Mouse (Mus musculus) spleen, adult 2 months (tissue): Measurements from ENCODE around the gene Hspa4. TPM values are rescaled to one million over a fixed set of nuclear protein-coding genes. Genes with fewer than 3 reads are reported as not detected.

Source experiments
- DNase-seq, 2 experiments: peaks; one replicate each; pipeline versions ENCODE4 v3.0.0 to v3.0.0-alpha.2; 2012 to 2021; ENCODE audit warnings: low spot score in 2 of 2, low read depth in 1 of 2
- H3K27ac ChIP-seq: fragments of 200-500 bp; 2 replicates; pipeline ENCODE4 v1.5.1; 2012; ENCODE audit warnings: low read length, inconsistent platforms; ENCODE audit not compliant: insufficient read depth
- H3K27me3 ChIP-seq: fragments of 200-500 bp; 2 replicates; pipeline ENCODE4 v1.6.1; 2012; ENCODE audit warnings: mild to moderate bottlenecking, moderate library complexity, low read length, inconsistent platforms; ENCODE audit not compliant: control insufficient read depth, insufficient read depth
- H3K36me3 ChIP-seq: fragments of 200-500 bp; 2 replicates; pipeline ENCODE4 v1.6.1; 2012; ENCODE audit warnings: mild to moderate bottlenecking, low read length, inconsistent platforms; ENCODE audit not compliant: control insufficient read depth, insufficient read depth
- H3K4me1 ChIP-seq: fragments of 200-500 bp; 2 replicates; pipeline ENCODE4 v1.6.1; 2011; ENCODE audit warnings: inconsistent platforms; ENCODE audit not compliant: control insufficient read depth, insufficient read depth, insufficient read length
- H3K4me3 ChIP-seq: fragments of 200-500 bp; 2 replicates; pipeline ENCODE4 v1.5.1; 2011; ENCODE audit warnings: mild to moderate bottlenecking, inconsistent platforms; ENCODE audit not compliant: insufficient read depth, insufficient read length; ENCODE audit errors: extremely low read depth
- CTCF ChIP-seq: fragments of 200-500 bp; IDR thresholded peaks from 2 replicates; pipeline ENCODE4 v1.5.1; 2011; ENCODE audit warnings: mild to moderate bottlenecking, inconsistent platforms; ENCODE audit not compliant: insufficient read depth, insufficient read length, insufficient replicate concordance; ENCODE audit errors: extremely low read depth
- POLR2A ChIP-seq: fragments of 200-500 bp; IDR thresholded peaks from 2 replicates; pipeline ENCODE4 v1.6.1; 2011; ENCODE audit warnings: low read depth, low read length, inconsistent platforms
- WGBS: fragments of 180-500 bp; shearing (Covaris S2); methylation state at CpG from one replicate; pipeline ENCODE4 v1.1.7; 2018; 5-methylcytosine and 5-hydroxymethylcytosine counted together
- polyA plus RNA-seq: library from polyadenylated mRNA; depleted of rRNA; stranded (reverse); fragments of >200 nt; gene quantifications from 2 replicates; pipeline ENCODE4 v1.2.3, GENCODE M21; 2012; rRNA removed

Gene Hspa4
- polyA plus RNA-seq, 1 experiment: 12.7 TPM

DNA sequence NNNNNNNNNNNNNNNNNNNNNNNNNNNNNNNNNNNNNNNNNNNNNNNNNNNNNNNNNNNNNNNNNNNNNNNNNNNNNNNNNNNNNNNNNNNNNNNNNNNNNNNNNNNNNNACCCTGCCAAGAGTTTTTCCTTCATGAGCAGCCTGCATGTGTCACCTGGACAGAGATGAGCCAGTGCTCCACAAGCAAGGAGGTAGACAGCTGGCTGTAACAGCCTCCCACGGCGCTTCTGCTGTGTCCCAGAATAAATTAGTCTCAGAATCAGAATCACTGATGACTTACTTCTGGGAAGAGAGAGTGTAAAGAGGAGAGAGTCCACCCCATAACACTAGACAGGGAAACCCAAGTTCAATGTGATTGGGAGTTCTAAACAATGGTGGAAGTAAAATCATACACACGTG is 71.2 kb downstream of the Hspa4 start:
- TF ChIP-seq CTCF (no peak), POLR2A (no peak)
- Histone ChIP-seq H3K36me3 (no peaks in the 10 kb centered on the region), H3K4me1 (no peaks in the 10 kb centered on the region), H3K4me3 (no peak overlapping the region), H3K27ac (no peak overlapping the region), H3K27me3 (no peaks in the 10 kb centered on the region)
- 94% methylated on average over 3 of the region's 3 CpGs for WGBS
- DNase-seq: no peak

DNA sequence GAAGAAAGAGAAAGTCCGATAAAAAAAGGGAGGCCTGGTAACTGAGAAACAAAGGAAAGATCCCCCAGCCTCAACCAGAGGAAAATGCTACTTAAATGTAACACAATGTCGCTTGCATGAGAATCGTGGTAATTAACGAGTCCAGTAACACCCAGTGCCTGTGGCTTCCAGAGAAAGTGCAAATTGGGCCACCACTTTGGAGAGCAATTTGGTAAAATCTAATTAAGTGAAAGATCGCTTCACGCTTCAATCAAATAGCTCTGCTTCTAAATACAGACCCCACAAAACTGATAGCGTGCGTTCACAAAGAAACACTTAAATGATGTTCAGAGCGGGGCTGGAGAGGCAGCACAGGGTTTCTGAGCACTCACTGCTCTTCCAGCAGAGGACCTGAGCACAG is 89.4 kb downstream of the Hspa4 start:
- DNase-seq: no peak
- Histone ChIP-seq H3K4me3 (no peak overlapping the region), H3K4me1 (no peaks in the 10 kb centered on the region), H3K27me3 (no peaks in the 10 kb centered on the region), H3K27ac (no peak overlapping the region), H3K36me3 (no peaks in the 10 kb centered on the region)
- TF ChIP-seq POLR2A: no peak
- TF ChIP-seq CTCF: no peak
- WGBS: 89% methylated on average over 9 of the region's 9 CpGs

Other genes starting within 250 kb of the Hspa4 start
- gene Zcchc10, start 24.2 kb upstream of the Hspa4 start, polyA plus RNA-seq: 3.4 and 4.4 TPM in 2 replicates
- gene Aff4, start 50.4 kb upstream of the Hspa4 start, polyA plus RNA-seq: 7.9 and 8.9 TPM in 2 replicates
- not detected in 2 replicates for gene Leap2, start 122.7 kb upstream of the Hspa4 start, polyA plus RNA-seq
- 157 and 202 TPM in 2 replicates for gene Uqcrq, start 130.4 kb upstream of the Hspa4 start, polyA plus RNA-seq
- gene Gdf9, start 130.6 kb upstream of the Hspa4 start, polyA plus RNA-seq: 0.32 and 0.40 TPM in 2 replicates
- gene Gm10447, start 156.7 kb upstream of the Hspa4 start, polyA plus RNA-seq: 0.04 TPM in 1 of 2 replicates, not detected in the other
- gene Shroom1, start 156.7 kb upstream of the Hspa4 start, polyA plus RNA-seq: 0.35 and 0.39 TPM in 2 replicates
- gene Gm9837, start 170.0 kb upstream of the Hspa4 start, polyA plus RNA-seq: not detected in 2 replicates
- not detected in 2 replicates for gene Gm9945, start 179.7 kb upstream of the Hspa4 start, polyA plus RNA-seq
- gene Sowaha, start 179.8 kb upstream of the Hspa4 start, polyA plus RNA-seq: 10.6 and 13.9 TPM in 2 replicates
- 13.9 and 15.3 TPM in 2 replicates for gene Sept8, start 218.8 kb upstream of the Hspa4 start, polyA plus RNA-seq